ENCODE assay signal across 11 mouse cellular contexts in genomic region chr10:81562411-81562810, GRCm38 (mm10). TPM values are rescaled to one million over a fixed set of nuclear protein-coding genes. Genes with fewer than 3 reads are reported as not detected.
DNase-seq lines count a peak whose midpoint lies in the region; ATAC-seq and TF ChIP-seq lines count a peak whose summit lies in the region.
"Had no signal": no experiment of that assay in that cellular context is flagged by ENCODE, and none has a peak within 500 bp of the region (broad histone marks: within the 10 kb centered on the region; RNA-seq: fewer than 3 reads in every experiment).

No protein-coding gene starts in this region.

- no peaks in the 10 kb centered on the region for H3K27me3 ChIP-seq in heart, embryonic 12.5 days (replicated peaks)
- peaks cover 55% of the 10 kb centered on the region for H3K27me3 ChIP-seq in midbrain, embryonic 12.5 days
- H3K27me3 ChIP-seq in midbrain, embryonic 11.5 days (ENCODE audit: control insufficient read depth, insufficient read depth, low read length) = peaks cover 14% of the 10 kb centered on the region
- H3K27me3 ChIP-seq in intestine, postnatal 0 days (replicated peaks; ENCODE audit: control insufficient read depth, insufficient read depth, low read length) = no peaks in the 10 kb centered on the region
- no peaks in the 10 kb centered on the region for H3K27me3 ChIP-seq in stomach, embryonic 14.5 days (ENCODE audit: control insufficient read depth, insufficient read depth, low read length)

- peaks cover 55% of the 10 kb centered on the region for H3K36me3 ChIP-seq in heart, embryonic 12.5 days
- peaks cover 36% of the 10 kb centered on the region for H3K36me3 ChIP-seq in midbrain, embryonic 12.5 days
- peaks cover 8% of the 10 kb centered on the region for H3K36me3 ChIP-seq in midbrain, embryonic 11.5 days (ENCODE audit: control insufficient read depth, insufficient read depth, low read length)
- peaks cover 38% of the 10 kb centered on the region for H3K36me3 ChIP-seq in intestine, postnatal 0 days (ENCODE audit: control insufficient read depth, insufficient read depth)
- H3K36me3 ChIP-seq in stomach, embryonic 14.5 days (ENCODE audit: control insufficient read depth, insufficient read depth, low read length) = peaks cover 37% of the 10 kb centered on the region

- H3K9ac ChIP-seq in heart, embryonic 12.5 days = peak overlapping the region; percentile 48
- no peak overlapping the region; the same call in 1 of the 2 replicates for H3K9ac ChIP-seq in midbrain, embryonic 12.5 days (replicated peaks)
- H3K9ac ChIP-seq in midbrain, embryonic 11.5 days (ENCODE audit: low read length) = no peak overlapping the region
- no peak overlapping the region for H3K9ac ChIP-seq in intestine, postnatal 0 days (ENCODE audit: low read depth, low read length)
- no peak overlapping the region for H3K9ac ChIP-seq in stomach, embryonic 14.5 days (replicated peaks; ENCODE audit: low read depth, low read length)

- peaks cover 50% of the 10 kb centered on the region for H3K4me1 ChIP-seq in heart, embryonic 12.5 days (replicated peaks)
- peaks cover 54% of the 10 kb centered on the region for H3K4me1 ChIP-seq in midbrain, embryonic 12.5 days
- peaks cover 51% of the 10 kb centered on the region for H3K4me1 ChIP-seq in midbrain, embryonic 11.5 days (ENCODE audit: control insufficient read depth, insufficient read depth, low read length)
- peaks cover 4% of the 10 kb centered on the region; the same call in 1 of the 2 replicates for H3K4me1 ChIP-seq in intestine, postnatal 0 days (replicated peaks; ENCODE audit: control insufficient read depth, insufficient read depth, low read length)
- H3K4me1 ChIP-seq in stomach, embryonic 14.5 days (ENCODE audit: control insufficient read depth, insufficient read depth, low read length) = peaks cover 36% of the 10 kb centered on the region

- 0 out of 2 replicates have a peak overlapping the region, but pooled peaks have one; percentile 0 for H3K4me3 ChIP-seq in heart, embryonic 12.5 days
- H3K4me3 ChIP-seq in midbrain, embryonic 12.5 days = peak overlapping the region; percentile 12; the same call in 1 of the 2 replicates
- H3K4me3 ChIP-seq in midbrain, embryonic 11.5 days (ENCODE audit: low read depth, low read length) = no peak overlapping the region
- H3K4me3 ChIP-seq in intestine, postnatal 0 days (ENCODE audit: low read depth, low read length) = no peak overlapping the region
- 0 out of 2 replicates have a peak overlapping the region, but pooled peaks have one; percentile 2 for H3K4me3 ChIP-seq in stomach, embryonic 14.5 days (ENCODE audit: low read depth, low read length)

- H3K9me3 ChIP-seq in heart, embryonic 12.5 days (replicated peaks) = no peaks in the 10 kb centered on the region
- no peaks in the 10 kb centered on the region for H3K9me3 ChIP-seq in midbrain, embryonic 12.5 days
- H3K9me3 ChIP-seq in midbrain, embryonic 11.5 days (ENCODE audit: control insufficient read depth, low read length) = no peaks in the 10 kb centered on the region
- no peaks in the 10 kb centered on the region for H3K9me3 ChIP-seq in intestine, postnatal 0 days (ENCODE audit: control insufficient read depth)
- H3K9me3 ChIP-seq in stomach, embryonic 14.5 days (ENCODE audit: control insufficient read depth, low read depth, low read length) = no peaks in the 10 kb centered on the region

- TF ChIP-seq CTCF in intestine, postnatal 0 days (IDR thresholded peaks at IDR 0.05; ENCODE audit: low read depth) = no peak

- H3K4me2 ChIP-seq in heart, embryonic 12.5 days = peak overlapping the region; percentile 10
- H3K4me2 ChIP-seq in midbrain, embryonic 12.5 days (replicated peaks) = peak overlapping the region; percentile 1; the same call in 1 of the 2 replicates
- no peak overlapping the region for H3K4me2 ChIP-seq in midbrain, embryonic 11.5 days
- H3K4me2 ChIP-seq in intestine, postnatal 0 days (replicated peaks; ENCODE audit: low read depth) = peak overlapping the region; percentile 30
- peak overlapping the region; percentile 3 for H3K4me2 ChIP-seq in stomach, embryonic 14.5 days (replicated peaks; ENCODE audit: low read depth, low read length)

- no peak overlapping the region for H3K27ac ChIP-seq in heart, embryonic 12.5 days (ENCODE audit: poor library complexity, severe bottlenecking)
- H3K27ac ChIP-seq in midbrain, embryonic 12.5 days (replicated peaks) = no peak overlapping the region
- H3K27ac ChIP-seq in midbrain, embryonic 11.5 days (ENCODE audit: low read depth, low read length) = no peak overlapping the region
- no peak overlapping the region for H3K27ac ChIP-seq in intestine, postnatal 0 days (ENCODE audit: low read depth, low read length)
- H3K27ac ChIP-seq in stomach, embryonic 14.5 days (ENCODE audit: low read length) = no peak overlapping the region

- no peak for ATAC-seq in heart, embryonic 12.5 days (ENCODE audit: insufficient number of reproducible peaks, low FRiP score)
- ATAC-seq in midbrain, embryonic 12.5 days (ENCODE audit: low FRiP score, low read depth) = no peak
- ATAC-seq in midbrain, embryonic 11.5 days (ENCODE audit: low FRiP score) = no peak
- no peak for ATAC-seq in intestine, postnatal 0 days
- ATAC-seq in stomach, embryonic 14.5 days (ENCODE audit: insufficient number of reproducible peaks, insufficient read depth, low FRiP score, low read depth) = no peak
- ATAC-seq: activated CD4-positive, CD25-positive, alpha-beta regulatory T cell, adult 4 months had no signal

- DNase-seq in heart, postnatal 14 days = no peak
- no peak for DNase-seq in midbrain, embryonic 11.5 days (ENCODE audit: low spot score, missing footprints)
- DNase-seq in adrenal gland, adult 2 months = no peak
- DNase-seq in T-cell, adult 2 months (ENCODE audit: low spot score) = no peak
- DNase-seq: gastrocnemius, postnatal 14 days; right cerebral cortex, postnatal 4 days had no signal

- WGBS in heart, embryonic 12.5 days = 78% methylated on average over 6 of the region's 6 CpGs
- 80% methylated on average over 6 of the region's 6 CpGs for WGBS in midbrain, embryonic 12.5 days
- WGBS in midbrain, embryonic 11.5 days = 83% methylated on average over 6 of the region's 6 CpGs
- WGBS in intestine, postnatal 0 days = 49% methylated on average over 6 of the region's 6 CpGs
- 68% methylated on average over 6 of the region's 6 CpGs for WGBS in stomach, embryonic 14.5 days

- intact Hi-C loops in heart, postnatal 14 days (cut with DNase I) = no loop called here

RNA-seq across cellular contexts. Expression of gene Aes, which starts 3.1 kb away (rescaled TPM):
- 636 and 677 TPM in 2 replicates for polyA plus RNA-seq in heart, embryonic 12.5 days (2016; fragmentation: Nextera tagmentation; extraction: Ambion mirVana)
- 100 to 1,000 TPM; 900 to 948 TPM for total RNA-seq in heart, postnatal 14 days (2021)
- polyA plus RNA-seq in midbrain, embryonic 12.5 days (2016; fragmentation: Nextera tagmentation; extraction: Ambion mirVana) = 524 and 532 TPM in 2 replicates
- 306 and 325 TPM in 2 replicates for polyA plus RNA-seq in midbrain, embryonic 11.5 days (2014; fragmentation: Nextera tagmentation; extraction: Ambion mirVana)
- polyA plus RNA-seq in intestine, postnatal 0 days (2015; fragmentation: Nextera tagmentation; extraction: Ambion mirVana) = 528 and 536 TPM in 2 replicates
- polyA plus RNA-seq in stomach, embryonic 14.5 days (2014; fragmentation: Nextera tagmentation; extraction: Ambion mirVana) = 363 and 388 TPM in 2 replicates
- 1,000 to 10,000 TPM; 1,028 to 1,195 TPM for total RNA-seq in adrenal gland, adult 2 months (2021)
- 3,784 and 4,442 TPM in 2 replicates for polyA plus RNA-seq in adrenal gland, adult 2 months (2012; rRNA removed)

RNA-seq across cellular contexts. Expression of gene Tle2, which starts 11.9 kb away (rescaled TPM):
- 25.8 and 30.8 TPM in 2 replicates for polyA plus RNA-seq in heart, embryonic 12.5 days (2016; fragmentation: Nextera tagmentation; extraction: Ambion mirVana)
- total RNA-seq in heart, postnatal 14 days (2021) = 10 to 100 TPM in 1 of 2 experiments, 1 to 10 TPM in 1; 9.4 to 11.2 TPM
- polyA plus RNA-seq in midbrain, embryonic 12.5 days (2016; fragmentation: Nextera tagmentation; extraction: Ambion mirVana) = 17.8 and 17.9 TPM in 2 replicates
- polyA plus RNA-seq in midbrain, embryonic 11.5 days (2014; fragmentation: Nextera tagmentation; extraction: Ambion mirVana) = 6.0 and 6.2 TPM in 2 replicates
- 3.0 and 5.2 TPM in 2 replicates for polyA plus RNA-seq in intestine, postnatal 0 days (2015; fragmentation: Nextera tagmentation; extraction: Ambion mirVana)
- polyA plus RNA-seq in stomach, embryonic 14.5 days (2014; fragmentation: Nextera tagmentation; extraction: Ambion mirVana) = 17.7 and 19.1 TPM in 2 replicates
- 10 to 100 TPM; 50.4 to 51.0 TPM for total RNA-seq in adrenal gland, adult 2 months (2021)
- 417 and 691 TPM in 2 replicates for polyA plus RNA-seq in adrenal gland, adult 2 months (2012; rRNA removed)

RNA-seq across cellular contexts. Expression of gene Gna11, which starts 17.4 kb away (rescaled TPM):
- 58.4 and 66.2 TPM in 2 replicates for polyA plus RNA-seq in heart, embryonic 12.5 days (2016; fragmentation: Nextera tagmentation; extraction: Ambion mirVana)
- total RNA-seq in heart, postnatal 14 days (2021) = 10 to 100 TPM; 50.6 to 51.6 TPM
- 70.9 and 72.6 TPM in 2 replicates for polyA plus RNA-seq in midbrain, embryonic 12.5 days (2016; fragmentation: Nextera tagmentation; extraction: Ambion mirVana)
- polyA plus RNA-seq in midbrain, embryonic 11.5 days (2014; fragmentation: Nextera tagmentation; extraction: Ambion mirVana) = 55.8 and 59.3 TPM in 2 replicates
- 188 and 195 TPM in 2 replicates for polyA plus RNA-seq in intestine, postnatal 0 days (2015; fragmentation: Nextera tagmentation; extraction: Ambion mirVana)
- polyA plus RNA-seq in stomach, embryonic 14.5 days (2014; fragmentation: Nextera tagmentation; extraction: Ambion mirVana) = 86.2 and 89.3 TPM in 2 replicates
- 10 to 100 TPM; 76.6 to 86.0 TPM for total RNA-seq in adrenal gland, adult 2 months (2021)
- polyA plus RNA-seq in adrenal gland, adult 2 months (2012; rRNA removed) = 122 and 124 TPM in 2 replicates

RNA-seq across cellular contexts. Expression of gene Gna15, which starts 38.4 kb away (rescaled TPM):
- 1.9 and 2.3 TPM in 2 replicates for polyA plus RNA-seq in heart, embryonic 12.5 days (2016; fragmentation: Nextera tagmentation; extraction: Ambion mirVana)
- under 1 TPM; 0.73 to 0.76 TPM for total RNA-seq in heart, postnatal 14 days (2021)
- polyA plus RNA-seq in midbrain, embryonic 12.5 days (2016; fragmentation: Nextera tagmentation; extraction: Ambion mirVana) = 0.58 and 1.0 TPM in 2 replicates
- polyA plus RNA-seq in midbrain, embryonic 11.5 days (2014; fragmentation: Nextera tagmentation; extraction: Ambion mirVana) = 1.1 and 1.4 TPM in 2 replicates
- polyA plus RNA-seq in intestine, postnatal 0 days (2015; fragmentation: Nextera tagmentation; extraction: Ambion mirVana) = 0.64 and 0.78 TPM in 2 replicates
- polyA plus RNA-seq in stomach, embryonic 14.5 days (2014; fragmentation: Nextera tagmentation; extraction: Ambion mirVana) = 3.6 and 7.4 TPM in 2 replicates
- total RNA-seq in adrenal gland, adult 2 months (2021) = 1 to 10 TPM; 1.1 to 2.2 TPM
- polyA plus RNA-seq in adrenal gland, adult 2 months (2012; rRNA removed) = 1.4 and 1.9 TPM in 2 replicates

RNA-seq across cellular contexts. Expression of gene Tle6, which starts 38.5 kb away (rescaled TPM):
- polyA plus RNA-seq in heart, embryonic 12.5 days (2016; fragmentation: Nextera tagmentation; extraction: Ambion mirVana) = 27.2 and 27.4 TPM in 2 replicates
- 10 to 100 TPM in 1 of 2 experiments, 1 to 10 TPM in 1; 8.0 to 10.2 TPM for total RNA-seq in heart, postnatal 14 days (2021)
- 2.9 and 5.1 TPM in 2 replicates for polyA plus RNA-seq in midbrain, embryonic 12.5 days (2016; fragmentation: Nextera tagmentation; extraction: Ambion mirVana)
- 4.6 and 6.0 TPM in 2 replicates for polyA plus RNA-seq in midbrain, embryonic 11.5 days (2014; fragmentation: Nextera tagmentation; extraction: Ambion mirVana)
- 3.9 and 4.2 TPM in 2 replicates for polyA plus RNA-seq in intestine, postnatal 0 days (2015; fragmentation: Nextera tagmentation; extraction: Ambion mirVana)
- polyA plus RNA-seq in stomach, embryonic 14.5 days (2014; fragmentation: Nextera tagmentation; extraction: Ambion mirVana) = 14.3 and 18.2 TPM in 2 replicates
- 10 to 100 TPM; 24.0 to 59.6 TPM for total RNA-seq in adrenal gland, adult 2 months (2021)
- 49.5 and 90.8 TPM in 2 replicates for polyA plus RNA-seq in adrenal gland, adult 2 months (2012; rRNA removed)

Comparison
In these comparisons a context has a peak if more than half of its experiments do, and no peak if none do; other contexts are left out.
1. H3K4me3 ChIP-seq: peak in heart, embryonic 12.5 days (single experiment), midbrain, embryonic 12.5 days (single experiment) and stomach, embryonic 14.5 days (single experiment); none in midbrain, embryonic 11.5 days (single experiment) and intestine, postnatal 0 days (single experiment).
2. RNA of gene Tle2, which starts 11.9 kb away (polyA plus RNA-seq): 417 to 691 TPM in adrenal gland, adult 2 months; 25.8 to 30.8 TPM in heart, embryonic 12.5 days, 17.8 to 17.9 TPM in midbrain, embryonic 12.5 days, 17.7 to 19.1 TPM in stomach, embryonic 14.5 days, 6.0 to 6.2 TPM in midbrain, embryonic 11.5 days and 3.0 to 5.2 TPM in intestine, postnatal 0 days; every median in the first group is over 10 times any median in the second.